ENCODE assay signal across 23 mouse cellular contexts in genomic region chr17:72898775-72899174, GRCm38 (mm10). TPM values are rescaled to one million over a fixed set of nuclear protein-coding genes. Genes with fewer than 3 reads are reported as not detected.
A peak's percentile ranks its signal among the peaks of the same experiment; 100 is the strongest.
DNase-seq lines count a peak whose midpoint lies in the region; ATAC-seq and TF ChIP-seq lines count a peak whose summit lies in the region.
"Had no signal": no experiment of that assay in that cellular context is flagged by ENCODE, and none has a peak within 500 bp of the region (broad histone marks: within the 10 kb centered on the region; RNA-seq: fewer than 3 reads in every experiment).

No protein-coding gene starts in this region.

- TF ChIP-seq CTCF in lung, postnatal 0 days (IDR thresholded peaks at IDR 0.05): no peak

- 57% methylated on average over 3 of the region's 3 CpGs for WGBS in heart, embryonic 10.5 days
- WGBS in lung, embryonic 16.5 days: 61% methylated on average over 3 of the region's 3 CpGs
- 56% methylated on average over 3 of the region's 3 CpGs for WGBS in lung, postnatal 0 days
- WGBS in stomach, embryonic 14.5 days: 43% methylated on average over 3 of the region's 3 CpGs

- H3K4me2 ChIP-seq in lung, embryonic 16.5 days (ENCODE audit: low read depth, low read length): no peak overlapping the region
- H3K4me2 ChIP-seq in lung, postnatal 0 days (replicated peaks; ENCODE audit: low read depth, low read length): no peak overlapping the region
- no peak overlapping the region for H3K4me2 ChIP-seq in stomach, embryonic 14.5 days (replicated peaks; ENCODE audit: low read depth, low read length)
- H3K4me2 ChIP-seq: embryonic facial prominence, embryonic 12.5 days; hindbrain, embryonic 12.5 days; limb, embryonic 13.5 days; neural tube, embryonic 12.5 days had no signal

- H3K27ac ChIP-seq in heart, embryonic 10.5 days: peak overlapping the region; percentile 67
- no peak overlapping the region for H3K27ac ChIP-seq in lung, embryonic 16.5 days (ENCODE audit: low read length)
- H3K27ac ChIP-seq in lung, postnatal 0 days (ENCODE audit: low read length): no peak overlapping the region
- H3K27ac ChIP-seq in stomach, embryonic 14.5 days (ENCODE audit: low read length): no peak overlapping the region
- H3K27ac ChIP-seq: embryonic facial prominence, embryonic 12.5 days; hindbrain, embryonic 12.5 days; limb, embryonic 13.5 days; liver, embryonic 14.5 days; neural tube, embryonic 12.5 days had no signal

- peak; percentile 70 for DNase-seq in heart, embryonic 10.5 days (ENCODE audit: low spot score)
- no peak for DNase-seq in heart, adult 18-20 months
- DNase-seq in lung, postnatal 0 days (ENCODE audit: low spot score): no peak
- peak; percentile 5 for DNase-seq in R1 (ENCODE audit: low read depth, low spot score)
- DNase-seq: adrenal gland, adult 2 months; cerebellum, adult 11 months; cerebellum, postnatal 14 days; heart, postnatal 10 days; kidney, postnatal 36 days; layer of hippocampus, postnatal 36 days; right cerebral cortex, postnatal 14 days; thymus, postnatal 36 days had no signal

- H3K4me3 ChIP-seq in heart, embryonic 10.5 days: no peak overlapping the region
- H3K4me3 ChIP-seq in lung, embryonic 16.5 days (ENCODE audit: low read length): no peak overlapping the region
- no peak overlapping the region for H3K4me3 ChIP-seq in lung, postnatal 0 days (ENCODE audit: low read depth, low read length)
- H3K4me3 ChIP-seq in stomach, embryonic 14.5 days (ENCODE audit: low read depth, low read length): no peak overlapping the region
- H3K4me3 ChIP-seq: embryonic facial prominence, embryonic 12.5 days; hindbrain, embryonic 12.5 days; limb, embryonic 13.5 days; neural tube, embryonic 12.5 days had no signal

- H3K9me3 ChIP-seq in heart, embryonic 10.5 days: no peaks in the 10 kb centered on the region
- H3K9me3 ChIP-seq in lung, embryonic 16.5 days (ENCODE audit: control insufficient read depth, low read length): no peaks in the 10 kb centered on the region
- H3K9me3 ChIP-seq in lung, postnatal 0 days (ENCODE audit: low read length): no peaks in the 10 kb centered on the region
- no peaks in the 10 kb centered on the region for H3K9me3 ChIP-seq in stomach, embryonic 14.5 days (ENCODE audit: control insufficient read depth, low read depth, low read length)
- H3K9me3 ChIP-seq: embryonic facial prominence, embryonic 12.5 days; hindbrain, embryonic 12.5 days; limb, embryonic 13.5 days; neural tube, embryonic 12.5 days had no signal

- TF ChIP-seq EP300 in lung, postnatal 0 days (IDR thresholded peaks at IDR 0.05): no peak

- no peaks in the 10 kb centered on the region for H3K27me3 ChIP-seq in heart, embryonic 10.5 days (ENCODE audit: insufficient read depth, poor library complexity, severe bottlenecking)
- no peaks in the 10 kb centered on the region for H3K27me3 ChIP-seq in lung, embryonic 16.5 days (ENCODE audit: control insufficient read depth, insufficient read depth, low read depth, low read length)
- no peaks in the 10 kb centered on the region for H3K27me3 ChIP-seq in lung, postnatal 0 days (replicated peaks; ENCODE audit: insufficient read depth, low read length)
- no peaks in the 10 kb centered on the region for H3K27me3 ChIP-seq in stomach, embryonic 14.5 days (ENCODE audit: control insufficient read depth, insufficient read depth, low read length)
- H3K27me3 ChIP-seq: embryonic facial prominence, embryonic 12.5 days; hindbrain, embryonic 12.5 days; limb, embryonic 13.5 days; neural tube, embryonic 12.5 days; Patski had no signal

- H3K9ac ChIP-seq in lung, embryonic 16.5 days (ENCODE audit: low read length): no peak overlapping the region
- no peak overlapping the region for H3K9ac ChIP-seq in lung, postnatal 0 days (replicated peaks; ENCODE audit: low read depth)
- no peak overlapping the region for H3K9ac ChIP-seq in stomach, embryonic 14.5 days (replicated peaks; ENCODE audit: low read depth, low read length)
- H3K9ac ChIP-seq: embryonic facial prominence, embryonic 12.5 days; hindbrain, embryonic 12.5 days; limb, embryonic 13.5 days; liver, embryonic 14.5 days; neural tube, embryonic 12.5 days had no signal

- H3K36me3 ChIP-seq in heart, embryonic 10.5 days: no peaks in the 10 kb centered on the region
- H3K36me3 ChIP-seq in lung, embryonic 16.5 days (ENCODE audit: control insufficient read depth, insufficient read depth, low read length): no peaks in the 10 kb centered on the region
- H3K36me3 ChIP-seq in lung, postnatal 0 days (ENCODE audit: insufficient read depth, low read length): no peaks in the 10 kb centered on the region
- no peaks in the 10 kb centered on the region for H3K36me3 ChIP-seq in stomach, embryonic 14.5 days (ENCODE audit: control insufficient read depth, insufficient read depth, low read length)
- H3K36me3 ChIP-seq: embryonic facial prominence, embryonic 12.5 days; hindbrain, embryonic 12.5 days; limb, embryonic 13.5 days; neural tube, embryonic 12.5 days had no signal

- peaks cover 16% of the 10 kb centered on the region for H3K4me1 ChIP-seq in heart, embryonic 10.5 days
- H3K4me1 ChIP-seq in lung, embryonic 16.5 days (replicated peaks; ENCODE audit: control insufficient read depth, insufficient read depth, low read length): 0 out of 2 replicates have a peak, but pooled peaks cover under 1% of the 10 kb centered on the region
- no peaks in the 10 kb centered on the region for H3K4me1 ChIP-seq in lung, postnatal 0 days (ENCODE audit: insufficient read depth, low read depth, low read length)
- H3K4me1 ChIP-seq in stomach, embryonic 14.5 days (ENCODE audit: control insufficient read depth, insufficient read depth, low read length): no peaks in the 10 kb centered on the region
- H3K4me1 ChIP-seq: embryonic facial prominence, embryonic 12.5 days; hindbrain, embryonic 12.5 days; neural tube, embryonic 12.5 days had no signal

- ATAC-seq in lung, embryonic 16.5 days (ENCODE audit: low read depth): 0 out of 2 replicates have a peak, but pooled peaks have one; percentile 31
- ATAC-seq in lung, postnatal 0 days: no peak
- peak; percentile 84 for ATAC-seq in stomach, embryonic 14.5 days (ENCODE audit: insufficient number of reproducible peaks, insufficient read depth, low FRiP score, low read depth)
- ATAC-seq in monocyte, adult 5-6 weeks (replicated peaks; ENCODE audit: insufficient number of reproducible peaks, low FRiP score, low TSS enrichment, poor library complexity, severe bottlenecking): no peak
- no peak for ATAC-seq in frontal cortex, adult (ENCODE audit: low TSS enrichment)
- ATAC-seq: intestine, postnatal 0 days; Patski had no signal

RNA-seq across cellular contexts. Expression of gene Lbh, which starts 19.3 kb away (rescaled TPM):
- 10.8 and 15.4 TPM in 2 replicates for polyA plus RNA-seq in heart, embryonic 10.5 days (2016; fragmentation: Nextera tagmentation; extraction: Ambion mirVana)
- 100 to 1,000 TPM; 432 to 483 TPM for total RNA-seq in heart, adult 18-20 months (2021)
- 8.8 and 9.7 TPM in 2 replicates for polyA plus RNA-seq in lung, embryonic 16.5 days (2015; fragmentation: Nextera tagmentation; extraction: Ambion mirVana)
- polyA plus RNA-seq in lung, postnatal 0 days (2015; fragmentation: Nextera tagmentation; extraction: Ambion mirVana): 16.2 and 19.2 TPM in 2 replicates
- polyA plus RNA-seq in stomach, embryonic 14.5 days (2014; fragmentation: Nextera tagmentation; extraction: Ambion mirVana): 4.6 and 5.1 TPM in 2 replicates
- total RNA-seq in monocyte, adult 5-6 weeks (2017): 71.9 to 97.1 TPM (median 79.5 TPM) in 3 replicates

Comparison
In these comparisons a context has a peak if more than half of its experiments do, and no peak if none do; other contexts are left out.
1. DNase-seq: peak in heart, embryonic 10.5 days (single experiment) and R1 (single experiment); none in heart, adult 18-20 months (0 of 2) and lung, postnatal 0 days (single experiment).
2. ATAC-seq: peak in lung, embryonic 16.5 days (single experiment) and stomach, embryonic 14.5 days (single experiment); none in lung, postnatal 0 days (single experiment), monocyte, adult 5-6 weeks (single experiment) and frontal cortex, adult (single experiment).